Mouse (Mus musculus): ENCODE results near the gene Tmem178b. TPM values are rescaled to one million over a fixed set of nuclear protein-coding genes. Genes with fewer than 3 reads are reported as not detected.

Gene Tmem178b
- total RNA-seq, 2 experiments from 2014 or later, result not detected

- no peak for ATAC-seq (replicated peaks; ENCODE audit: poor library complexity)
Measured at GRCm38 (mm10) chr6:40137831-40138520, 264.9 kb downstream of the Tmem178b start.

GRCm38 (mm10) chr6:40142582-40142981, 269.5 kb downstream of the Tmem178b start:
- peak; percentile 70 for ATAC-seq (replicated peaks; ENCODE audit: poor library complexity)

- no peak for ATAC-seq (replicated peaks; ENCODE audit: poor library complexity)
Measured at GRCm38 (mm10) chr6:40144371-40144770, 271.3 kb downstream of the Tmem178b start.

- no peak for ATAC-seq (replicated peaks; ENCODE audit: poor library complexity)
Measured at GRCm38 (mm10) chr6:40145601-40146000, 272.5 kb downstream of the Tmem178b start.

GRCm38 (mm10) chr6:40152241-40152640, 279.2 kb downstream of the Tmem178b start:
- no peak for ATAC-seq (replicated peaks; ENCODE audit: poor library complexity)

GRCm38 (mm10) chr6:40161381-40161780, 288.3 kb downstream of the Tmem178b start:
- ATAC-seq (replicated peaks; ENCODE audit: poor library complexity), result no peak

- no peak for ATAC-seq (replicated peaks; ENCODE audit: poor library complexity)
Measured at GRCm38 (mm10) chr6:40173559-40173958, 300.5 kb downstream of the Tmem178b start.

- no peak for ATAC-seq (replicated peaks; ENCODE audit: poor library complexity)
Measured at GRCm38 (mm10) chr6:40177870-40178269, 304.8 kb downstream of the Tmem178b start.

- no peak for ATAC-seq (replicated peaks; ENCODE audit: poor library complexity)
Measured at GRCm38 (mm10) chr6:40180551-40180950, 307.5 kb downstream of the Tmem178b start.

GRCm38 (mm10) chr6:40200661-40201060, 327.6 kb downstream of the Tmem178b start:
- no peak for ATAC-seq (replicated peaks; ENCODE audit: poor library complexity)

GRCm38 (mm10) chr6:40202602-40203001, 329.5 kb downstream of the Tmem178b start:
- no peak for ATAC-seq (replicated peaks; ENCODE audit: poor library complexity)

GRCm38 (mm10) chr6:40205380-40205779, 332.3 kb downstream of the Tmem178b start:
- ATAC-seq (replicated peaks; ENCODE audit: poor library complexity), result no peak

- ATAC-seq (replicated peaks; ENCODE audit: poor library complexity), result no peak
Measured at GRCm38 (mm10) chr6:40208014-40208413, 334.9 kb downstream of the Tmem178b start.

GRCm38 (mm10) chr6:40209172-40209571, 336.1 kb downstream of the Tmem178b start:
- no peak for ATAC-seq (replicated peaks; ENCODE audit: poor library complexity)

GRCm38 (mm10) chr6:40217154-40217553, 344.1 kb downstream of the Tmem178b start:
- no peak for ATAC-seq (replicated peaks; ENCODE audit: poor library complexity)

- no peak for ATAC-seq (replicated peaks; ENCODE audit: poor library complexity)
Measured at GRCm38 (mm10) chr6:40217651-40218050, 344.6 kb downstream of the Tmem178b start.

- ATAC-seq (replicated peaks; ENCODE audit: poor library complexity), result no peak
Measured at GRCm38 (mm10) chr6:40220634-40221120, 347.6 kb downstream of the Tmem178b start.

GRCm38 (mm10) chr6:40225585-40226280, 352.7 kb downstream of the Tmem178b start:
- no peak for ATAC-seq (replicated peaks; ENCODE audit: poor library complexity)

- no peak for ATAC-seq (replicated peaks; ENCODE audit: poor library complexity)
Measured at GRCm38 (mm10) chr6:40228981-40229380, 355.9 kb downstream of the Tmem178b start.

GRCm38 (mm10) chr6:40229985-40230384, 356.9 kb downstream of the Tmem178b start:
- ATAC-seq (replicated peaks; ENCODE audit: poor library complexity), result no peak

GRCm38 (mm10) chr6:40234066-40234465, 361.0 kb downstream of the Tmem178b start:
- no peak for ATAC-seq (replicated peaks; ENCODE audit: poor library complexity)

GRCm38 (mm10) chr6:40235793-40236470, 362.9 kb downstream of the Tmem178b start:
- ATAC-seq (replicated peaks; ENCODE audit: poor library complexity), result peak; percentile 94
